Mouse (Mus musculus): ENCODE results near the gene Tspan31.
"Not testable (repeated sequence)": the region's sequence is repeated elsewhere in the genome, so short reads cannot be mapped to it uniquely, and the experiment has no call there.

The Tspan31 gene

GRCm38 (mm10) chr10:127063913-127064870 is 5.9 kb downstream of the Tspan31 start:
- DNase-seq (ENCODE audit: low read depth) = peak; percentile 53

- peak; percentile 99 for DNase-seq (ENCODE audit: low read depth)
Observed at GRCm38 (mm10) chr10:127063239-127063872, 6.7 kb downstream of the Tspan31 start, which contains the start of gene Cdk4. TSS of gene Cdk4 (plus strand) at chr10:127063534.

- peak; percentile 73 for DNase-seq (ENCODE audit: low read depth)
Observed at GRCm38 (mm10) chr10:127062503-127062902, 7.6 kb downstream of the Tspan31 start.

- not testable (repeated sequence) for DNase-seq (ENCODE audit: low read depth)
Observed at GRCm38 (mm10) chr10:127062101-127062500, 8.0 kb downstream of the Tspan31 start.

GRCm38 (mm10) chr10:127061513-127061912 is 8.6 kb downstream of the Tspan31 start:
- DNase-seq (ENCODE audit: low read depth) = no peak

- no peak for DNase-seq (ENCODE audit: low read depth)
Observed at GRCm38 (mm10) chr10:127061085-127061484, 9.0 kb downstream of the Tspan31 start.

GRCm38 (mm10) chr10:127059968-127060916 is 9.8 kb downstream of the Tspan31 start, which contains the start of gene March9:
TSS of gene March9 (minus strand) at chr10:127060184.
- peak; percentile 70 for DNase-seq (ENCODE audit: low read depth)

- peak; percentile 35 for DNase-seq (ENCODE audit: low read depth)
Observed at GRCm38 (mm10) chr10:127059174-127059967, 10.7 kb downstream of the Tspan31 start.

GRCm38 (mm10) chr10:127058708-127059107 is 11.4 kb downstream of the Tspan31 start:
- no peak for DNase-seq (ENCODE audit: low read depth)

- peak; percentile 86 for DNase-seq (ENCODE audit: low read depth)
Observed at GRCm38 (mm10) chr10:127058161-127058560, 11.9 kb downstream of the Tspan31 start.

GRCm38 (mm10) chr10:127056490-127056889 is 13.6 kb downstream of the Tspan31 start:
- no peak for DNase-seq (ENCODE audit: low read depth)

- DNase-seq (ENCODE audit: low read depth) = no peak
Observed at GRCm38 (mm10) chr10:127055406-127055805, 14.7 kb downstream of the Tspan31 start.

GRCm38 (mm10) chr10:127054646-127055045 is 15.4 kb downstream of the Tspan31 start:
- peak; percentile 25 for DNase-seq (ENCODE audit: low read depth)

GRCm38 (mm10) chr10:127050119-127050474 is 20.0 kb downstream of the Tspan31 start:
- DNase-seq (ENCODE audit: low read depth) = no peak

GRCm38 (mm10) chr10:127049395-127050118 is 20.5 kb downstream of the Tspan31 start:
- DNase-seq (ENCODE audit: low read depth) = no peak

- DNase-seq (ENCODE audit: low read depth) = no peak
Observed at GRCm38 (mm10) chr10:127048608-127049394, 21.3 kb downstream of the Tspan31 start.

GRCm38 (mm10) chr10:127047954-127048353 is 22.1 kb downstream of the Tspan31 start, which contains the start of gene Cyp27b1:
TSS of gene Cyp27b1 (plus strand) at chr10:127048250.
- no peak for DNase-seq (ENCODE audit: low read depth)

- no peak for DNase-seq (ENCODE audit: low read depth)
Observed at GRCm38 (mm10) chr10:127043187-127043586, 26.9 kb downstream of the Tspan31 start.

- peak; percentile 71 for DNase-seq (ENCODE audit: low read depth)
Observed at GRCm38 (mm10) chr10:127042468-127043115, 27.5 kb downstream of the Tspan31 start.

Data from NIH3T3 (cell line).